Mouse (Mus musculus): ENCODE data around the gene Folh1. TPM values are rescaled to one million over a fixed set of nuclear protein-coding genes. Genes with fewer than 3 reads are reported as not detected.
"Not testable (repeated sequence)": the region's sequence is repeated elsewhere in the genome, so short reads cannot be mapped to it uniquely, and the experiment has no call there.

The Folh1 gene
- 0.04 and 0.17 TPM in 2 replicates for polyA plus RNA-seq (2012; rRNA removed)

- no peak within 1 kb of the TSS for H3K27ac ChIP-seq (ENCODE audit: control insufficient read depth, insufficient read depth, low read length)
- no peak within 1 kb of the TSS for H3K4me3 ChIP-seq (ENCODE audit: control insufficient read depth, insufficient read depth, low read length)
- no peak for TF ChIP-seq POLR2A (IDR thresholded peaks at IDR 0.05; ENCODE audit: control insufficient read depth, extremely low read depth, insufficient read depth, low read length, poor library complexity)
- no peak for TF ChIP-seq CTCF (IDR thresholded peaks at IDR 0.05; ENCODE audit: borderline replicate concordance, control insufficient read depth, extremely low read depth, insufficient read depth, low read length, poor library complexity)
- H3K27me3 ChIP-seq (ENCODE audit: control insufficient read depth, insufficient read depth, low read length): no peaks in the 10 kb centered on the region
- WGBS: 20% methylated on average over 11 of the region's 11 CpGs
- no peaks in the 10 kb centered on the region for H3K36me3 ChIP-seq (ENCODE audit: control insufficient read depth, insufficient read depth, low read length)
- no peak for DNase-seq
- H3K4me1 ChIP-seq (replicated peaks; ENCODE audit: control insufficient read depth, insufficient read depth, low read length): no peaks in the 10 kb centered on the region
Observed at GRCm38 (mm10) chr7:86775617-86776325, at the start of gene Folh1. Folh1 (minus strand) TSS chr7:86775943.

- WGBS: 64% methylated on average over 1 of the region's 1 CpGs
- no peaks in the 10 kb centered on the region for H3K4me1 ChIP-seq (replicated peaks; ENCODE audit: control insufficient read depth, insufficient read depth, low read length)
- H3K36me3 ChIP-seq (ENCODE audit: control insufficient read depth, insufficient read depth, low read length): no peaks in the 10 kb centered on the region
- DNase-seq: no peak
- H3K4me3 ChIP-seq (ENCODE audit: control insufficient read depth, insufficient read depth, low read length): no peak overlapping the region
- H3K27me3 ChIP-seq (ENCODE audit: control insufficient read depth, insufficient read depth, low read length): no peaks in the 10 kb centered on the region
- TF ChIP-seq CTCF (IDR thresholded peaks at IDR 0.05; ENCODE audit: borderline replicate concordance, control insufficient read depth, extremely low read depth, insufficient read depth, low read length, poor library complexity) (no peak), POLR2A (IDR thresholded peaks at IDR 0.05; ENCODE audit: control insufficient read depth, extremely low read depth, insufficient read depth, low read length, poor library complexity) (no peak)
- no peak overlapping the region for H3K27ac ChIP-seq (ENCODE audit: control insufficient read depth, insufficient read depth, low read length)
Observed at GRCm38 (mm10) chr7:86816466-86816865, 40.7 kb upstream of the Folh1 start.

GRCm38 (mm10) chr7:86815716-86816115 is 40.0 kb upstream of the Folh1 start:
- H3K4me3 ChIP-seq (ENCODE audit: control insufficient read depth, insufficient read depth, low read length); H3K36me3 ChIP-seq (ENCODE audit: control insufficient read depth, insufficient read depth, low read length); H3K27me3 ChIP-seq (ENCODE audit: control insufficient read depth, insufficient read depth, low read length); H3K27ac ChIP-seq (ENCODE audit: control insufficient read depth, insufficient read depth, low read length); DNase-seq; H3K4me1 ChIP-seq (replicated peaks; ENCODE audit: control insufficient read depth, insufficient read depth, low read length): not testable (repeated sequence)
- 85% methylated on average over 6 of the region's 6 CpGs for WGBS

GRCm38 (mm10) chr7:86815241-86815640 is 39.5 kb upstream of the Folh1 start:
- H3K27me3 ChIP-seq (ENCODE audit: control insufficient read depth, insufficient read depth, low read length); H3K27ac ChIP-seq (ENCODE audit: control insufficient read depth, insufficient read depth, low read length); DNase-seq; H3K36me3 ChIP-seq (ENCODE audit: control insufficient read depth, insufficient read depth, low read length); H3K4me3 ChIP-seq (ENCODE audit: control insufficient read depth, insufficient read depth, low read length); H3K4me1 ChIP-seq (replicated peaks; ENCODE audit: control insufficient read depth, insufficient read depth, low read length): not testable (repeated sequence)
- 90% methylated on average over 5 of the region's 5 CpGs for WGBS

- no peak for DNase-seq
- Histone ChIP-seq H3K27ac (ENCODE audit: control insufficient read depth, insufficient read depth, low read length) (no peak within 1 kb of the TSS), H3K4me3 (ENCODE audit: control insufficient read depth, insufficient read depth, low read length) (no peak within 1 kb of the TSS), H3K36me3 (ENCODE audit: control insufficient read depth, insufficient read depth, low read length) (no peaks in the 10 kb centered on the region), H3K4me1 (replicated peaks; ENCODE audit: control insufficient read depth, insufficient read depth, low read length) (no peaks in the 10 kb centered on the region), H3K27me3 (ENCODE audit: control insufficient read depth, insufficient read depth, low read length) (no peaks in the 10 kb centered on the region)
- TF ChIP-seq POLR2A (IDR thresholded peaks at IDR 0.05; ENCODE audit: control insufficient read depth, extremely low read depth, insufficient read depth, low read length, poor library complexity) (no peak), CTCF (IDR thresholded peaks at IDR 0.05; ENCODE audit: borderline replicate concordance, control insufficient read depth, extremely low read depth, insufficient read depth, low read length, poor library complexity) (no peak)
Observed at GRCm38 (mm10) chr7:86794727-86795126, 19.0 kb upstream of the Folh1 start, which contains the start of gene Vmn2r77. Vmn2r77 (plus strand) TSS chr7:86795027.

- no peaks in the 10 kb centered on the region for H3K4me1 ChIP-seq (replicated peaks; ENCODE audit: control insufficient read depth, insufficient read depth, low read length)
- no peak overlapping the region for H3K4me3 ChIP-seq (ENCODE audit: control insufficient read depth, insufficient read depth, low read length)
- TF ChIP-seq CTCF (IDR thresholded peaks at IDR 0.05; ENCODE audit: borderline replicate concordance, control insufficient read depth, extremely low read depth, insufficient read depth, low read length, poor library complexity) (no peak), POLR2A (IDR thresholded peaks at IDR 0.05; ENCODE audit: control insufficient read depth, extremely low read depth, insufficient read depth, low read length, poor library complexity) (no peak)
- no peak for DNase-seq
- H3K27me3 ChIP-seq (ENCODE audit: control insufficient read depth, insufficient read depth, low read length): no peaks in the 10 kb centered on the region
- H3K27ac ChIP-seq (ENCODE audit: control insufficient read depth, insufficient read depth, low read length): no peak overlapping the region
- no peaks in the 10 kb centered on the region for H3K36me3 ChIP-seq (ENCODE audit: control insufficient read depth, insufficient read depth, low read length)
- 95% methylated on average over 3 of the region's 3 CpGs for WGBS
Observed at GRCm38 (mm10) chr7:86771621-86772020, 4.1 kb downstream of the Folh1 start.

- no peak overlapping the region for H3K4me3 ChIP-seq (ENCODE audit: control insufficient read depth, insufficient read depth, low read length)
- TF ChIP-seq CTCF (IDR thresholded peaks at IDR 0.05; ENCODE audit: borderline replicate concordance, control insufficient read depth, extremely low read depth, insufficient read depth, low read length, poor library complexity): no peak
- no peak for TF ChIP-seq POLR2A (IDR thresholded peaks at IDR 0.05; ENCODE audit: control insufficient read depth, extremely low read depth, insufficient read depth, low read length, poor library complexity)
- H3K27ac ChIP-seq (ENCODE audit: control insufficient read depth, insufficient read depth, low read length): no peak overlapping the region
- H3K27me3 ChIP-seq (ENCODE audit: control insufficient read depth, insufficient read depth, low read length): no peaks in the 10 kb centered on the region
- no peaks in the 10 kb centered on the region for H3K36me3 ChIP-seq (ENCODE audit: control insufficient read depth, insufficient read depth, low read length)
- DNase-seq: no peak
- H3K4me1 ChIP-seq (replicated peaks; ENCODE audit: control insufficient read depth, insufficient read depth, low read length): no peaks in the 10 kb centered on the region
Observed at GRCm38 (mm10) chr7:86764628-86765027, 11.1 kb downstream of the Folh1 start.

Data from thymus, adult 2 months (tissue).